Mouse (Mus musculus): ENCODE results near the gene Iqcj. TPM values are rescaled to one million over a fixed set of nuclear protein-coding genes. Genes with fewer than 3 reads are reported as not detected.
A peak's percentile ranks its signal among the peaks of the same experiment; 100 is the strongest.
"Not testable (repeated sequence)": the region's sequence is repeated elsewhere in the genome, so short reads cannot be mapped to it uniquely, and the experiment has no call there.

Iqcj gene
- polyA plus RNA-seq, 2 experiments, result not detected

GRCm38 (mm10) chr3:68092108-68092507 is 200.1 kb downstream of the Iqcj start:
- H3K9me3 ChIP-seq (ENCODE audit: control insufficient read depth, low read length), result no peaks in the 10 kb centered on the region
- H3K9ac ChIP-seq (ENCODE audit: low read depth, low read length, severe bottlenecking), result no peak overlapping the region
- DNase-seq (ENCODE audit: low spot score) (no peak), ATAC-seq (ENCODE audit: low FRiP score, low read depth) (no peak)
- 0 out of 2 replicates have a peak, but pooled peaks cover 2% of the 10 kb centered on the region for H3K4me1 ChIP-seq (ENCODE audit: control insufficient read depth, insufficient read depth, low read length)
- no peak for TF ChIP-seq POLR2A (IDR thresholded peaks at IDR 0.05; ENCODE audit: borderline replicate concordance, extremely low read depth, insufficient read depth, insufficient read length)
- peaks cover 16% of the 10 kb centered on the region; the same call in 1 of the 2 replicates for H3K27me3 ChIP-seq (ENCODE audit: control insufficient read depth, insufficient read depth, low read length)
- H3K36me3 ChIP-seq (ENCODE audit: control insufficient read depth, insufficient read depth, low read length), result no peaks in the 10 kb centered on the region
- H3K4me3 ChIP-seq (replicated peaks; ENCODE audit: low read length), result no peak overlapping the region
- 45% methylated on average over 4 of the region's 4 CpGs for WGBS
- no peak overlapping the region for H3K27ac ChIP-seq (replicated peaks; ENCODE audit: low read depth, low read length)
- no peak overlapping the region for H3K4me2 ChIP-seq (replicated peaks; ENCODE audit: low read depth, low read length, severe bottlenecking)

- no peak overlapping the region for H3K9ac ChIP-seq (ENCODE audit: low read depth, low read length, severe bottlenecking)
- no peak for TF ChIP-seq POLR2A (IDR thresholded peaks at IDR 0.05; ENCODE audit: borderline replicate concordance, extremely low read depth, insufficient read depth, insufficient read length)
- H3K36me3 ChIP-seq (ENCODE audit: control insufficient read depth, insufficient read depth, low read length), result no peaks in the 10 kb centered on the region
- 30% methylated on average over 4 of the region's 4 CpGs for WGBS
- 0 out of 2 replicates have a peak, but pooled peaks cover 2% of the 10 kb centered on the region for H3K4me1 ChIP-seq (ENCODE audit: control insufficient read depth, insufficient read depth, low read length)
- H3K4me3 ChIP-seq (replicated peaks; ENCODE audit: low read length), result no peak overlapping the region
- DNase-seq (ENCODE audit: low spot score) (peak; percentile 64), ATAC-seq (ENCODE audit: low FRiP score, low read depth) (peak; percentile 65)
- no peak overlapping the region for H3K4me2 ChIP-seq (replicated peaks; ENCODE audit: low read depth, low read length, severe bottlenecking)
- no peak overlapping the region for H3K27ac ChIP-seq (replicated peaks; ENCODE audit: low read depth, low read length)
- H3K27me3 ChIP-seq (ENCODE audit: control insufficient read depth, insufficient read depth, low read length), result peaks cover 12% of the 10 kb centered on the region; the same call in 1 of the 2 replicates
- no peaks in the 10 kb centered on the region for H3K9me3 ChIP-seq (ENCODE audit: control insufficient read depth, low read length)
Observed at GRCm38 (mm10) chr3:68096724-68097431, 204.9 kb downstream of the Iqcj start.

GRCm38 (mm10) chr3:68099561-68099960 is 207.5 kb downstream of the Iqcj start:
- H3K9ac ChIP-seq (ENCODE audit: low read depth, low read length, severe bottlenecking); ATAC-seq (ENCODE audit: low FRiP score, low read depth); H3K4me1 ChIP-seq (ENCODE audit: control insufficient read depth, insufficient read depth, low read length); H3K36me3 ChIP-seq (ENCODE audit: control insufficient read depth, insufficient read depth, low read length); H3K4me2 ChIP-seq (replicated peaks; ENCODE audit: low read depth, low read length, severe bottlenecking); H3K4me3 ChIP-seq (replicated peaks; ENCODE audit: low read length); H3K27ac ChIP-seq (replicated peaks; ENCODE audit: low read depth, low read length); H3K9me3 ChIP-seq (ENCODE audit: control insufficient read depth, low read length); DNase-seq (ENCODE audit: low spot score): not testable (repeated sequence)
- WGBS, result 83% methylated on average over 6 of the region's 6 CpGs
- H3K27me3 ChIP-seq (ENCODE audit: control insufficient read depth, insufficient read depth, low read length), result peaks cover 15% of the 10 kb centered on the region; the same call in 1 of the 2 replicates

- TF ChIP-seq POLR2A (IDR thresholded peaks at IDR 0.05; ENCODE audit: borderline replicate concordance, extremely low read depth, insufficient read depth, insufficient read length), result no peak
- Histone ChIP-seq H3K27me3 (ENCODE audit: control insufficient read depth, insufficient read depth, low read length) (peaks cover 9% of the 10 kb centered on the region; the same call in 1 of the 2 replicates), H3K4me3 (replicated peaks; ENCODE audit: low read length) (no peak overlapping the region), H3K9me3 (ENCODE audit: control insufficient read depth, low read length) (no peaks in the 10 kb centered on the region), H3K9ac (ENCODE audit: low read depth, low read length, severe bottlenecking) (no peak overlapping the region), H3K27ac (replicated peaks; ENCODE audit: low read depth, low read length) (no peak overlapping the region), H3K4me2 (replicated peaks; ENCODE audit: low read depth, low read length, severe bottlenecking) (no peak overlapping the region), H3K36me3 (ENCODE audit: control insufficient read depth, insufficient read depth, low read length) (no peaks in the 10 kb centered on the region), H3K4me1 (ENCODE audit: control insufficient read depth, insufficient read depth, low read length) (0 out of 2 replicates have a peak, but pooled peaks cover 2% of the 10 kb centered on the region)
- 60% methylated on average over 4 of the region's 4 CpGs for WGBS
- DNase-seq (ENCODE audit: low spot score) (no peak), ATAC-seq (ENCODE audit: low FRiP score, low read depth) (no peak)
Observed at GRCm38 (mm10) chr3:68101343-68101742, 209.3 kb downstream of the Iqcj start.

- WGBS, result 61% methylated on average over 2 of the region's 2 CpGs
- Histone ChIP-seq H3K9me3 (ENCODE audit: control insufficient read depth, low read length) (no peaks in the 10 kb centered on the region), H3K4me1 (ENCODE audit: control insufficient read depth, insufficient read depth, low read length) (no peaks in the 10 kb centered on the region), H3K27ac (replicated peaks; ENCODE audit: low read depth, low read length) (no peak overlapping the region), H3K9ac (ENCODE audit: low read depth, low read length, severe bottlenecking) (no peak overlapping the region), H3K4me3 (replicated peaks; ENCODE audit: low read length) (no peak overlapping the region), H3K4me2 (replicated peaks; ENCODE audit: low read depth, low read length, severe bottlenecking) (no peak overlapping the region), H3K36me3 (ENCODE audit: control insufficient read depth, insufficient read depth, low read length) (no peaks in the 10 kb centered on the region), H3K27me3 (ENCODE audit: control insufficient read depth, insufficient read depth, low read length) (peaks cover 9% of the 10 kb centered on the region; the same call in 1 of the 2 replicates)
- no peak for DNase-seq (ENCODE audit: low spot score)
- ATAC-seq (ENCODE audit: low FRiP score, low read depth), result no peak
- TF ChIP-seq POLR2A (IDR thresholded peaks at IDR 0.05; ENCODE audit: borderline replicate concordance, extremely low read depth, insufficient read depth, insufficient read length), result no peak
Observed at GRCm38 (mm10) chr3:68105081-68105685, 213.2 kb downstream of the Iqcj start.

Other genes with a start within 250 kb of the Iqcj start
- 0.33 TPM in 2 replicates for gene Iqschfp, start within 50 bp of the Iqcj start, polyA plus RNA-seq (2012; rRNA removed)
- 0.37 TPM in 1 of 2 replicates, not detected in the other for gene Iqschfp, start within 50 bp of the Iqcj start, polyA plus RNA-seq (2014; fragmentation: Nextera tagmentation; extraction: Ambion mirVana)
- 8.9 and 12.1 TPM in 2 replicates for gene Schip1, start 172.6 kb downstream of the Iqcj start, polyA plus RNA-seq (2012; rRNA removed)
- gene Schip1, start 172.6 kb downstream of the Iqcj start, polyA plus RNA-seq (2014; fragmentation: Nextera tagmentation; extraction: Ambion mirVana), result 17.4 and 18.9 TPM in 2 replicates

All from limb, embryonic 14.5 days (tissue).